Mouse (Mus musculus) mature B cell (primary cell): ENCODE results near the gene Klf11.

Source experiments
- in situ Hi-C: fragments of 300-500 bp; cut with MboI; formaldehyde crosslinking; loops from 2 replicates; pipeline ENCODE4 v1.14.3; 2019

Klf11 gene

DNA sequence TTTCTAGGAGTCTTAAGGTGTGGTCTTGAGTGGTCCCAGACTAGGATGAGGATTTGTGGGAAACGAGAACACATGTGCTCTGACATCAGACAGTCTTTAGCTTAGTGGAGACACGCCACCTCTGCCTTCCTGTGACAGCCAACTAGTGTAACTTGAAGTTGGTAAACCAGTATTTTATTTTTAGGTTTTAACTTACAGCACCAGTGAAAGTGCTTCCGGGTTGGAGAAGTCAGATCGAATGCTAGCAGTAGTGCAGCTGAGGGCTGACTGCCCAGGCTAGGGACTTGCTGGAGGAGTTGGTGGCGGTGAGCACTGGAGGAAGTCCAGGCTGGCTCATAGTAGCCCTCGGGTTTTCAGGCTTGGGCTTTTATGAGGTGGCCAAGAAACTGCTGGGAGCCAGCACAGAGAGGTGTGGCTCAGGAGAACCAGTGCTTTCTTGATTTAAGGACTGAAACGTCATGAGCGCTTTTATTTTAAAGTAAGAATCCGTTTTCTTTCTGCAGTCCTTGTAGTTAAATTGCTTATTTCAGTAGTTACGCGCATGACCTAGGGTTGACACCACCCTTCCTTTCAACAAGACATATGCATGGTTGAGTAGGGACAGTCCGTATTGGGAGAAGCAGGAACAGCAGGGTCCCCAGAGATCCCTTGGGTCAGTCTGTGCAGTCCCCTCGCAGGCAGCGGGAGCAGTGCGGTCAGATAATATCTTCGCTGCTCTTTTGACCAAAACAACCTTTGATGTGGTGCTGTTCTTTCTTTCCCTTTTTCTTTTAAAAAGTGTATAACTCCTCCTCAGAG, 3.2 kb downstream of the Klf11 start:
- in situ Hi-C loops, result loop anchor here (10.0 kb wide), 1 partner anchor 51 kb away; the partner anchor contains the start of gene Rrm2

DNA sequence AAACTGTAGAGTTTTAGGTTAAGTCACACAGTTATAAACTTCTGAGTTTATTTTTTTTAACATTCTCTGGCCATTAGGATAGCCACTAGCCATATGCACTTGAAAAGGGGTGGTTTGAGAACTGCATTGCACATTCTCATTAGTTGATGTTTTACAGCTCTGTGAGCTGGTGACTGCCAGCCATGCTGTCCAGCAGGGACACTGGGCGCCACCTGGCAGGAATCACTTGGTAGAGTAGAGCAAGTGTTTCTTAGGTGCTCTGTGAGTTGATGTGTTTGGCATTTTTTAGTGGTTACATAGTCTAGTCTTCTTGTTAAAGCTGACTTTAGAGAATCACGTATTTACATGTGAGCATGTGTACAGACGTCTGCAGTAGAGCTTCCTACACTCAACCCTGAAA, 5.4 kb downstream of the Klf11 start:
- in situ Hi-C loops, result loop anchor here (10.0 kb wide), 1 partner anchor 48 kb away; the partner anchor contains the start of gene Rrm2

DNA sequence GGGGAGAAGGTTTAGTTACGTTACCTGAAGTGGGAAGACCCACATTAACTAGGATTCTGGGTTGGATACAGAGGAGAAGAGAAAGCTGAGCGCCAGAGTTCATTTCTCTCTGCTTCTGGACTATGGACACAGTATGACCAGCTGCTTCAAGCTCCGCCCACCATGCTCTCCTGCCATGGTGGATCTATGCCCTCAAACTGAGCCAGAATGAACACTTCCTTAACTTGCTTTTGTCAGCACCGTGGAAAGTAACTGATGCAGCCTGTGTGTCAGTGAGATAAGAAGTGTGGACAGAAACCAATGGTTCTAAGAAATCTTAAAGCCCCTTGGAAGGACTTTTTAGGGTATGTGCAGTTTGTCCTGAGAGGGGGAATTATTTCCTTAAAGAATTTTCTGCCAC, 7.9 kb downstream of the Klf11 start:
- in situ Hi-C loops, result loop anchor here (10.0 kb wide), 1 partner anchor 46 kb away; the partner anchor contains the start of gene Rrm2

DNA sequence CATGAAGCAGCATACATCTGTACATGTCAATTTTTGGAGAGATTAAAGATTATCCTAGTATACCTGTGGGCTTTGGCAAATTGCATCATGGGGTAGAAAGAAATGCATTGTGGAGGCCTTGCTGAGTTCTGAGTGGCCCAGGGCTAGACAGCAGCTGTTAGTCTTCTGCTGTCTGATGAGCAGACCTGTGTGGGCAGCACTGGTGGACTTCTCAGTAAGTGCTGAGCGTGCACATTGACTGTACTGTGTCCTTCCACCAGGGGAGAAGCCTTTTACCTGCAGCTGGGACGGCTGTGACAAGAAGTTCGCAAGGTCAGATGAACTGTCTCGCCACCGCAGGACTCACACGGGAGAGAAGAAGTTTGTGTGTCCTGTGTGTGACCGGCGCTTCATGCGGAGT, 8.8 kb downstream of the Klf11 start:
- in situ Hi-C loops, result loop anchor here (10.0 kb wide), 1 partner anchor 45 kb away; the partner anchor contains the start of gene Rrm2

DNA sequence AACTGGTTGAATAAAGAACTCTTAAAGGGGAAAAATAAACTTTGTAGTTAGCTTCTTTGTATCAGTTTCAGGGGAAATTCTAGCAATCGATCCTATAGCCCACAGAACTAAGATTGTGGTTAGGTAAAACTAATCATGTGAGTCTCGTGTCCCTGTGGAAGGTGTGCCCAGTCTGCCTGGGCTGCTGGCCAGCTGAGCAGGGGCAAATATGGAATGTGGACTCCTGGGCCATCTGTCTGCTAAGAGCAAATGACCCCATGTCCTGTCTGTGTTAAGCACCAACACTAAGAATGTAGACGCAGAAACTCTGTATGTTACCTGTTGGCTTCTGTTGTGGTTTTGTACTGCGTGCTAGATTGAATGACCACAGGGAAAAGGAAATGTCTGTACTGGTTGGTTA, 10.0 kb downstream of the Klf11 start:
- in situ Hi-C loops, result no loop called here

DNA sequence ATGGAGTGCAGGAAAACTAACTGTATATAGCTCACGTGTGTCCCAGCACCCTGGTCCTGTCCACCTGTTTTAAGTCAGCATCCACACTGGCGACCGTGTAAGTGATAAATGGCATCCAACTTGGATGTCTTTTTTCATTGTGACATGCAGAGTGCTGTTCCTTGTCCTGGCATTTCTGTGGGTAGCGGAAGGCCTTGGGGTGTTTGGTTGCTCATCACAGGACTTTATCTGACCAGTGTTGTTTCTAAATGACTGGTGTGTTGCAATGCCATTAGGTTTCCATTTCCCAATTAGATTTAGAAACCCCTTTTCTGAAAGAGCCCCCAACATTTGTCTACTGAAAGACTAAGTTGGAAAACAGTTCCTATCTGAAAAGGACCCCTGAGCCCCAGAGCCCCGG, 11.1 kb downstream of the Klf11 start:
- in situ Hi-C loops, result no loop called here

DNA sequence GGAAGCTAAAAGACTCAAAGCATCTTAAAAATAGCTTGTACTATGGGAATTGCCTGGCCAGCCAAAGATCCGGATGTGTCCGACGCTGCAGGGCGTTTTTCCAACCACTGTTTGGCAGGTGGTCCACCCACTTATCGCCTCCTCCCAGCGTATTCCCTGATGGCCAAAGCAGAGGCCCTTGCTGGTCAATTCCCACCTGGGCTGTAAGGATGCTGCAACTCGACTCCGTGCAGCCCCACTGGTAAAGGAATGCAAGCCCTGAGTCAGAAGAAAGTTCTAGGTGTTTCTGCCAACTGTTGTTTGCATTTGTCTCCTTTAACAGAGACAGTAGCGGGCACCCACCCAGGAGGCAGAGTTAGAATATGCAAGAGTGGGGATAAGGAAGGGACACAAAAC, 29.0 kb downstream of the Klf11 start:
- in situ Hi-C loops, result no loop called here

DNA sequence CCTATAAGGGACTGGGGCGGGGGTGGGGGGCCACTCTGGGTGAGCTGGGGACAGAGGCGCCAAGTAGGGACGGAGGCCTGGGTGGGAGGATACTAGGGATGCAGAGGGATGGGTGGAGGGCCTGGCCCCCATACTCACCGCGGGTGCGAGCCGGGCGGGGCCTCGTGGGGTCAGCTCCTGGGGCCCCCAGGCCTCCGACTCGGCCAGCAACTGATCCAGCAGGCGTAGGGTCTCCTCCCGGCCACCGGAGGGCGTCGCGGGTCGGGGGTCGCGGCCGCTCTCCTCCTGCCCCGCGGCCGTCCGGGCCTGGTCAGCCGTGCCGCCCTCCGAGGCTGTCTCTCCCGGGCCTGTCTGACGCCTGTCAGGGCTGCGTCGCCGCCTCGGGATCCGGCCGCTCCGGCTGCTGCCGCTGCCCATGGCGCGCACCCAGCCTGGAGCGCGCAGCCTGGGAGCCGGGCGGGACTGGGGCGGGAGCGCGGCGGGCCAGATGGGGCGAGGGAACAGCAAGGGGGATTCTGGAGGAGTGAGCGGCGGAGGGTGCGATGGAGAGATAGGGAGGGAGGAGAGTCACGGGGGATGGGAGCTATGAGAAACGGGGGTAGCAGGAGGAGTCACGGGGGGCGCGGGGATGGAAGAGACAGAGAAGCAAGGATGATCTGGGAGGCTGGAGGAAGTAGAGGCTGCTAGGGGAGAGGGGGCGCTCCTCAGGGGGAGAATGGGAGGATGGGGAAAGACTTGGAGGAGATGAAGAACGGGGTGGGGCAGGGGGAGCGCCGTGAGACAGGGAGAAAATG, 29.6 kb downstream of the Klf11 start:
- in situ Hi-C loops, result no loop called here

DNA sequence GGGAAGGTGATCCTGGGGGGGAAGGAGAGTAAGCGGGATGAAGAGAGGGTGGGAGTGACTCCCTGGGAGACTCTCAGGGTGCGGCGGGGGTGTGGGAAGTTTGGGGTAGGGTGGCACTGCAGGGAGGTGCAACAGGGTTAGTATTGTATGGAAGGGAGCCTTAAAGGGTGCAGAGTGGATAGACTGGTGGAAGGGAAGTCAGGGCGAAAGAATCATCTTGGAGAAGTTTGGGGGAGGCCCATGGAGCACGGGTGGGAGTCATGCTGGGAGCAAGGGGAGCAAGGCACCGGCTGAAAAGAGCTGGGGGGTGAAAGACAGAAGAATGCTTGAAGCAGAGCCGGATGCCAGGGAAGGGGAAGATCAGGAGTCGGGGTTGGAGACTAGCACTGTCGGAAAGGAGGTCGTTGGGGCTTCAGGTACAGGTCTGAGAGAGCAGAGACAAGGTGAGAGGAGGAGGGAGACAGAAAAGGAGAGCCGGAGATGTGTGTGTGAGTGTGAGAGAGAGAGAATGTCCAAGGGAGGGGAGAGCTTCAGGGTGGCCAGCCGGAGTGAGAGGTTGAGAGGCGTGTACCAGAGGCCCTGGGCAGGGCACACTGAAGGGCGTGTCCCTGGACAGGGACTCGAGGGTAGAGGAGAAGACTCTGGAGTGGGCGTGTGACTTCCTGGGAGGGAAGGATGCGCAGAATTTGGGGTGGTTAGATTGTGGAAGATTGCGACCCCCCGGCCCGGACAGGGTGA, 30.4 kb downstream of the Klf11 start, which contains the start of gene Cys1:
Gene Cys1 (minus strand): TSS at position 528 of the 738 bp plus-strand sequence.
- in situ Hi-C loops, result no loop called here

DNA sequence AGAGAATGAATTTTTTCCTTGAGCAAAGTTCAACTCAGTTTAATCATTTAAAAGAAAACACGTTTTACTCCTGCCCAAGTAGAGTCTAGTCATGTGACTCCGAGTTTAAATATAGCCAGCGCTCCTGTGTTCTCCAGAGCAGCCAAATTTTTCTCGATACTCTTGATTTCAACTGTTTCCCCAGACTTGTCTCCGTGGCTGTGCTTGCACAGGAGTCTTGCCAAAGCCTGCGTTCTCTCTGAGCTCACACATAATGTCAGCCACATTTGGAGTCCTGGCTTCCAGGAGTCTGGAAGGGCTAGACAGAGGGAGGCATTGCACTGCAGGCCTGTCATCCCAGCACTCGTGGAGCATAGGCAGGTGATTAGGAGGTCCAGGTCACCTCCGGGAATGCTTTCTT, 31.5 kb downstream of the Klf11 start:
- in situ Hi-C loops, result no loop called here

DNA sequence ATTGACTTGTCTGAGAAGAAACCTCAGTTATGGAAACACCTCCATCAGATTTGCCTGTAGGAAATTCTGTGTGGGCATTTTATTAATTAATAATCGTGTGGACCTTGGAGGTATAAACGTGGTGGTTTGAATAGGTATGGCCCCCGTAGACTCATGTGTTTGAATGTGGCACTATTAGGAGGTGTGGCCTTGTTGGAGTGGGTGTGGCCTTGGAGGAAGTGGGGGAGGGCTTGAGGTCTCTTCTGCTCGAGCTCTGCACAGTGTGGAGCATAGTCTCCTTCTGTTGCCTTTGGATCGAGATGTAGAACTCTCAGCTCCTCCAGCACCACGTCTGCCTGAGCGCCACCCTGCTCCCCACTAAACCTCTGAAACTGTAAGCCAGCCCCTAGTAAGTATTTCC, 32.4 kb downstream of the Klf11 start:
- in situ Hi-C loops, result no loop called here

DNA sequence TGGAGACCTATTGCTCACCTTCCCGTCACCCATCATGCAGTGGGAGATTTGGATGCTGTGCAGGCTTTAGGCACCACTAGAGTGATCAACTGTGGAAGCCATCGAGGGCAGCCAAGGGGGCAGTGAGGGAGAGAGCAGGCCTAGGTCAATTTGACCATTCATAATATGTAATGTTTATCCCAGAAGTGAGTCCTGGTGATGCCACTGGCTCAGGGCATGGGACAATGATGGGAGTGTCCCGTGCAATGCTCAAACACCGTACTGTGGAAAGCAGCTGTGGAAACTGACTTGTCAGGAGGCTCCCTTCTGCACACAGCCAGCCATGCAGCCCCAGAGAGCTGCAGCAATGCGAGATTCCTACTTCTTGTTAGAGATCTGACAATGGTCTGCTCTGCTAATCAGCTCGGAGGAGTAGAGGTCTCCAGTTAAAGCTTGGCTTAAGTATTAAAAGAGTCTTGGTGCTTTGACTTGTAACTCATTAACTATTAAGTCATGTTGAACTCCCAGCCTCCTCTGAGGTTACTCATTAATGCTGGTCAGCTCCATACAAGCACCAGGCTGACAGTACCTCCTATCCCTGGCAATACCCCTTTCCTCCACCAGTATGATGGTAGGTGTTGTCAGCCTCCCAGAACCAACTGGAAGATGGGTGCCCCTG, 35.1 kb downstream of the Klf11 start:
- in situ Hi-C loops, result no loop called here

DNA sequence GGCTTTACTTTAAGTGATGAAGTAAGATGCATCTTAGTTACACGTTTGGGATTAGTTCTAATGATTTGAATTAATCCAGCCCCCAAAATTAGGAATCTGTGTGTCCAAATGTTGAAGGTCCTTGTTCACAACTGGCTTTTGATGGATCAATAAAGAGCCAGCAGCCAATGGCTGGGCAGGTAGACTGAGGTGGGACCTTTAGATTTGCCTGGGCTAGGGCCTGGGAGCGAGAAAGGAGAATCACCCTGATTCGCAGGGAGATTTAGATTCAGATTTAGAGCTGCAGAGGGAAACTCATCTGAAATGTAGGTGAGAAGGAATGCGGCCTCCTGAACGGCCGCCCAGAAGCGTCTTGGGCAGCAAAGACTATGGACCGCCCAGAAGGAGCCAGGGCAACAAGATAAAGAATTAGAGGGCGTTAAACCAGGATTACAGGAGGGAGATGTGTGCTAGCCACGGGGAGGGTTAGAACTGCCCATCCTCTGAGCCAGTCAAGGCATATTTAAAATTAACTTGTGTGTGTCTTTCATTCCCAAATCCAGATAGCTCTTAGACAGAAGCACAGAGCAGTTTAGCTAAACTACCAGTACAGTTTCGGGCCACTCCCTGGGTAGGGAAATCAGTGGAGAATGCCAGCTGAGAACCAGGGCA, 35.7 kb downstream of the Klf11 start:
- in situ Hi-C loops, result no loop called here

DNA sequence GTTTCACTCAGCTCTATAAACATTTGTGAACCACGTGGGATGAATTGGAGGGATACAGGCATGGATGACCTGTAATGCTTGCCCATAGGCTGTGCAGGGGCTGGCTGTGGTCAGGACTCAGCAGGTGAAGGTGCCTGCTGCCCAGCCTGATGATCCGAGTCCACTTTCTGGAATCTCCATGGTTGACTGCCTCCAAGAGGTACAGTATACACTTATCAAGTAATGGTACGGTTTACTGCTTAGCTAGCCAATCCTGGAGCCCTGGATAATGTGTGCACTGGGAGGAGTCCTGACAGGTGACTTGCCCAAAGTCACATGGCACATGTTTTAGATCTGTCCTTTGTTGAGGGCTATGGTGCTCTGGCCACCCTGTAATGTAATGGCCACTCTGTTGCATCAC, 39.3 kb downstream of the Klf11 start:
- in situ Hi-C loops, result no loop called here

DNA sequence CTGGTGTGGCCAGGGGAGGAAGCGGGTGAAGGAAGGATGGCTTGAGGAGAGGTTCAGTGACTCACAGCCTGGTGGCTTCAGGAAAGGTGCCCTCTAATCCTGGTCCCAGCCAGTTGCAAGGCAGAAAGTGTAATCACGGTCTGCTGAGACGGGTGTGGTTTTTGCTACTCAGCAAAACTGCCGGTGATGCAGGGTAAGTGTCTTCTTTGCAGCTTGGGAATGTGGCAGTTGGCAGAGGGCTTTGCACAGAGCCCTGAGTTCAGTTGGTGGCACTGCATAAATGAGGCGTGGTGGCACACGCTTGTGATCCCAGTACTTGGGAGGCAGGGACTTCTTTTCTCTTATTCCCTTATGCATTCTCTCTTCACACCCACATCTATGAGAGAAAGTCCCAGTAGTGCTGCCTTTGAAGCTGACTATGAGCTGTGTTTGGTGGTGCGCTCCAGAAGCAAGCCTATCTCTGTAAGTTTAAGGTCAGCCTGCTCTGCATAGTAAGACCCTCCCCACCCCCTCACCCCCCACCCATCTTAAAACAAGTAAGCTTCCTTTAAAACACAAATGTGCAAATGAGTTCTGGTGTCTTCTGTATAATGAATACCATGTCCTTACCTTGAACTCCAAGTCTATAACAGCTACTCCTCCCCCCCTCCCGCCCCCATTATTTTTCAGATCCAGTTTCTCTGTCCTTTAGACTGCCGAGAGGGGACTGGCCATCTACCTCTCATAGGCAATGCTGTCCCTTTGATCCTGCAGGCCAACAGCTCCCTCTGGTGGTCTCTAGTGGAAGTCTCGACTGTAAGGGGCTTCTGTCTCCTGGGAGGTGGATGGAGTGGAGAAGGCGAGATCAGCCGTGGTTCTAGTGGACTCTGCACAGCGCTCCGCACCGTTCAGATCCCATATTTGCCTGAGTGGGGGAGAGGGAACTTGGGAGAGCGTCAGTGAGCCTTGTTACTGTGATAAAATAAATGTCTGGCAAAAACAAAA, 45.7 kb downstream of the Klf11 start:
- in situ Hi-C loops, result no loop called here

DNA sequence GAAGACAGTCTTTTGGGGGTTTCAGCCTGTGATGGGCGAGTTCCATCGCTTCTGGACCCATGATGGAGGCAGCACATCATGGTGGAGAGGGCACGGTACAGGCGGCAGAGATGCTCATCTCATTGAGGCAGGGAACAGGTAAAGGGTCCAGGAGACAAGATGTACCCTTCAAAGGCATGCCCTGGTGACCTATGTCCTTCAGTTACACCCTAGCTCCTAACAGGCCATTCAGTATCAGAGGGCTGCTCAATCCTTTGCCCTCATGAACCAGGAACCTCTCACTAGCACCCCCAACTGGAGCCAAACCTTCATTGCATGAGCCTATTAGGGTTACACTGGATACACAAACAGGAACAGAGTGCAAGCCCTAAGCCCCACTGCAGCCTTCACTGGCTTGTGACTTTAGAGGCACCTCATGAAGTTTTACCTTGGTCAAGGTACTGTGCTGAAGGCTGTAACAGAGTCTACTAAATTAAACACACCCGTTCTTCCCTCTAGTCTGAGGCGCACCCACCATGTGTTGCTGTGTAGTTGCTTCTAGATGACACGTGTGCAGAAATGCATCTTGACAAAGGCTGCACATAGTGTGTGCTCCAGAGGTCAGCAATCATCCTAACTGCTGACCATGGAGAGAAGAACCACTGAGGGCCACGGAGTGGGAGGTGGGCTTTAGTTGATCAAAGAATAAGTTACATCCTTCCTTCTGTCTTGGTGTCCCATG, 46.6 kb downstream of the Klf11 start:
- in situ Hi-C loops, result no loop called here

DNA sequence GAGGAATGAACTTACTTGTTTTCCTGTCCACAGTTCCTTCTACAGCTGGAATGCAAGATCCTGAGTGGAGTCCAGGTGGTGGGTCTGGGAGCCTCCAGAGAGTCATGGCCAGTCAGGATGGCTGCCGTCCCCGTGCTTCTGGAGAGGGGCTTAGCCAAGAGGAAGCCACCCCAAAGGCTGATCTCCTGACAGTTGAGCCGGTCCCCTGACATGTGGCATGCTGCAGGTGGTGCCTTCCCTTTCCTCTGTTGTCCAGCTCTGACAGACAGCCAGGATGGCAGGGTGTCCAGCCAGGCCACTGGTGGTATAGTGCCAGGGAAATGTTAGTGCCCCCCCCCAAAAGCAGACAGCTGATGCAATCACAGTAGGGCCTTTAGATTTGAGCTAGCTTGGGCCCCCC, 47.4 kb downstream of the Klf11 start:
- in situ Hi-C loops, result no loop called here

DNA sequence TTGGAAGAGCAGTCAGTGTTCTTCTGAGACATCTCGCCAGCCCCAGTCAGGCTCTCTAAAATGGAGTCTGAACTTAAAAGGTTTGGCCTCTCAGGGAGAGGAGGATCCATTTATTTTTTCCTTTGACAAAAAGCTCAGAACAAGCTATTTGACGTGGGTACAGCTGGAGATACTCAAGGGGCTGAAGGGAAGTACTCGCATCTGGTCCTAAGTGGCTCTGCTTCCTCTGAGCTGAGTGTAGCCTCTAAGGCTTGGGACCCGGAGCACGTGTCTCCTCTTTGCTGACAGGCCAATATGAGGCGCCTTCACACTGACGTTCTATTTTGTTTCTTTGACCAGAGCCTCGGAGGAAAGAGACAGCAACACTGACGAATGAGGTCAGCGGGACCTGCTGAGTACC, 48.5 kb downstream of the Klf11 start:
- in situ Hi-C loops, result no loop called here

DNA sequence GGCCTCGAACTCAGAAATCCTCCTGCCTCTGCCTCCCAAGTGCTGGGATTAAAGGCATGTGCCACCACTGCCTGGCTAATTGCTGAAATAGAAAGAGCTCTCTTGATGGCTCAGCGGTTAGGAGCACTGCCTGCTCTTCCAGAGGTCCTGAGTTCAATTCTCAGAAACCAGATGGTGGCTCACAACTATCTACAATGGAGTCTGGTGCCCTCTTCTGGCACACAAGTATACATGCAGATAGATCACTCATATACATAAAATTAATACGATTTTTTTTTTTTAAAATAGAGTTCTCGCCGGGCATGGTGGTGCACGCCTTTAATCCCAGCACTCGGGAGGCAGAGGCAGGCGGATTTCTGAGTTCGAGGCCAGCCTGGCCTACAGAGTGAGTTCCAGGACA, 50.5 kb downstream of the Klf11 start:
- in situ Hi-C loops, result loop anchor here (10.0 kb wide), 2 partner anchors 47 to 97 kb away; partner anchors contain the start of gene Klf11
